Mouse (Mus musculus) kidney, postnatal 25 days (tissue): ENCODE measurements around the gene Sfxn4.

Experiments used
- DNase-seq, 2 experiments: peaks; one replicate each; pipeline ENCODE4 v3.0.0; 2021; ENCODE audit warnings: mixed read lengths in 2 of 2

Gene Sfxn4

GRCm38 (mm10) chr19:60818677-60819076, 42.6 kb downstream of the Sfxn4 start:
- DNase-seq: no peak

- no peak for DNase-seq
These were observed 48.1 kb downstream of the Sfxn4 start for GRCm38 (mm10) chr19:60813133-60813532.

- DNase-seq: no peak
These were observed 49.3 kb downstream of the Sfxn4 start for GRCm38 (mm10) chr19:60812036-60812389.

GRCm38 (mm10) chr19:60811098-60812035, 49.9 kb downstream of the Sfxn4 start, which contains the start of gene Fam45a:
Fam45a (plus strand) TSS chr19:60811585.
- DNase-seq: peak; percentile 93 to 96

- no peak for DNase-seq
These were observed 51.4 kb downstream of the Sfxn4 start for GRCm38 (mm10) chr19:60809927-60810326.

- no peak for DNase-seq
These were observed 56.4 kb downstream of the Sfxn4 start for GRCm38 (mm10) chr19:60804903-60805302.

- no peak for DNase-seq
These were observed 61.3 kb downstream of the Sfxn4 start for GRCm38 (mm10) chr19:60799867-60800569.

- no peak for DNase-seq
These were observed 63.9 kb downstream of the Sfxn4 start for GRCm38 (mm10) chr19:60797415-60797814.

GRCm38 (mm10) chr19:60795244-60795643, 66.0 kb downstream of the Sfxn4 start:
- peak in 1 of 2 experiments; percentile 56 for DNase-seq

- no peak for DNase-seq
These were observed 68.0 kb downstream of the Sfxn4 start for GRCm38 (mm10) chr19:60793170-60793707.

GRCm38 (mm10) chr19:60791164-60791563, 70.1 kb downstream of the Sfxn4 start:
- no peak for DNase-seq

- peak; percentile 93 to 97 for DNase-seq
These were observed 70.6 kb downstream of the Sfxn4 start, which contains the start of gene Eif3a for GRCm38 (mm10) chr19:60790551-60791161. Eif3a (minus strand) TSS chr19:60790658.

GRCm38 (mm10) chr19:60789919-60790506, 71.3 kb downstream of the Sfxn4 start:
- DNase-seq: peak; percentile 59 to 85

GRCm38 (mm10) chr19:60789452-60789851, 71.8 kb downstream of the Sfxn4 start:
- no peak for DNase-seq

- DNase-seq: no peak
These were observed 72.9 kb downstream of the Sfxn4 start for GRCm38 (mm10) chr19:60788214-60788960.

- DNase-seq: no peak
These were observed 73.7 kb downstream of the Sfxn4 start for GRCm38 (mm10) chr19:60787465-60788150.
